Mouse (Mus musculus) cerebellum, adult 2 months (tissue): ENCODE measurements around the gene Fam19a5.

Experiments used
- CTCF ChIP-seq: fragments of 200-500 bp; IDR thresholded peaks from 2 replicates; pipeline ENCODE4 v1.5.1; 2011; ENCODE audit warnings: low read depth, mild to moderate bottlenecking, control low read depth, low read length, moderate library complexity, borderline replicate concordance; ENCODE audit not compliant: insufficient read depth
- POLR2A ChIP-seq: fragments of 200-500 bp; IDR thresholded peaks from 2 replicates; pipeline ENCODE4 v1.6.1; 2011; ENCODE audit warnings: low read length, control low read depth, borderline replicate concordance; ENCODE audit not compliant: insufficient read depth

DNA sequence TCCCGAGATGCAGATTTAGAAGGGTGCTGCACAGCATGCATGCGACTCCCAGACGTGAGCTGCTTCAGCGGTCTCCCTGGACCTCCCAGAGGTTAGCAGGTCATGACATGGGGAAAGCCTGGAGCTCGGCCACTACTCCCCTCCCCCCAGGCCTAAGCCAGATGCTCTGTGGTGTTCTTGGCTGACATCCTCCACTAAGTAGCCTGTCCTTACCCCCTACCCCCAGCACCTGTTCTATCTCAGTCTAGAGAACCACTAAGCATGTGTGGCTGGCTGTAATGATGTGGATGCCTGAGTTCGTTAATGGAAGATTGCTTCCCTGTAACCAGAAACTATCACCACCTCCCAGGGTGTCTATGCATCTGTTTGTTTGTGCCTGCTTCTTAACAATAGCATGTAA is 134.6 kb downstream of the Fam19a5 start:
- no peak for TF ChIP-seq CTCF
- TF ChIP-seq POLR2A, result no peak
